ENCODE assay signal across 11 mouse cellular contexts in genomic region chr9:98999881-99000339, GRCm38 (mm10). TPM values are rescaled to one million over a fixed set of nuclear protein-coding genes. Genes with fewer than 3 reads are reported as not detected.
DNase-seq lines count a peak whose midpoint lies in the region; ATAC-seq lines count a peak whose summit lies in the region.
"Had no signal": no experiment of that assay in that cellular context is flagged by ENCODE, and none has a peak within 500 bp of the region (broad histone marks: within the 10 kb centered on the region; RNA-seq: fewer than 3 reads in every experiment).

No protein-coding gene starts in this region.

- ATAC-seq in forebrain, embryonic 16.5 days, result peak; percentile 62; the same call in 1 of the 2 replicates
- ATAC-seq in forebrain, embryonic 13.5 days, result no peak

- no peaks in the 10 kb centered on the region for H3K9me3 ChIP-seq in forebrain, embryonic 16.5 days (ENCODE audit: control insufficient read depth, low read length)
- H3K9me3 ChIP-seq in forebrain, embryonic 13.5 days (replicated peaks), result no peaks in the 10 kb centered on the region
- H3K9me3 ChIP-seq: midbrain, embryonic 12.5 days had no signal

- H3K27me3 ChIP-seq in forebrain, embryonic 16.5 days (replicated peaks; ENCODE audit: control insufficient read depth, insufficient read depth, low read length), result no peaks in the 10 kb centered on the region
- no peaks in the 10 kb centered on the region for H3K27me3 ChIP-seq in forebrain, embryonic 13.5 days
- H3K27me3 ChIP-seq: midbrain, embryonic 12.5 days had no signal

- H3K4me3 ChIP-seq in forebrain, embryonic 16.5 days (replicated peaks; ENCODE audit: low read length), result no peak overlapping the region
- no peak overlapping the region for H3K4me3 ChIP-seq in forebrain, embryonic 13.5 days
- H3K4me3 ChIP-seq: midbrain, embryonic 12.5 days had no signal

- no peak overlapping the region for H3K27ac ChIP-seq in forebrain, embryonic 16.5 days (ENCODE audit: low read length)
- no peak overlapping the region for H3K27ac ChIP-seq in forebrain, embryonic 13.5 days
- H3K27ac ChIP-seq: midbrain, embryonic 12.5 days had no signal

- no peak overlapping the region for H3K4me2 ChIP-seq in forebrain, embryonic 16.5 days (ENCODE audit: low read length)
- H3K4me2 ChIP-seq in forebrain, embryonic 13.5 days, result no peak overlapping the region
- H3K4me2 ChIP-seq: midbrain, embryonic 12.5 days had no signal

- H3K9ac ChIP-seq in forebrain, embryonic 16.5 days (replicated peaks; ENCODE audit: low read depth, low read length), result no peak overlapping the region
- no peak overlapping the region for H3K9ac ChIP-seq in forebrain, embryonic 13.5 days
- H3K9ac ChIP-seq: midbrain, embryonic 12.5 days had no signal

- 65% methylated on average over 9 of the region's 9 CpGs for WGBS in forebrain, embryonic 16.5 days
- 78% methylated on average over 9 of the region's 9 CpGs for WGBS in forebrain, embryonic 13.5 days

- H3K36me3 ChIP-seq in forebrain, embryonic 16.5 days (ENCODE audit: control insufficient read depth, insufficient read depth), result peaks cover 23% of the 10 kb centered on the region
- H3K36me3 ChIP-seq in forebrain, embryonic 13.5 days (ENCODE audit: poor library complexity, severe bottlenecking), result peaks cover 47% of the 10 kb centered on the region

- no peaks in the 10 kb centered on the region for H3K4me1 ChIP-seq in forebrain, embryonic 16.5 days (replicated peaks; ENCODE audit: control insufficient read depth, insufficient read depth, low read length)
- no peaks in the 10 kb centered on the region for H3K4me1 ChIP-seq in forebrain, embryonic 13.5 days
- H3K4me1 ChIP-seq: midbrain, embryonic 12.5 days had no signal

- DNase-seq in 416B (ENCODE audit: low read depth) (peak; percentile 71), adipocyte (ENCODE audit: low spot score) (no peak)
- DNase-seq in cerebellum, postnatal 10 days, result peak; percentile 79 to 87
- DNase-seq in layer of hippocampus, postnatal 10 days (ENCODE audit: low spot score in 2 of 2), result peak; percentile 36 to 47
- DNase-seq in yolk sac, embryonic 10.5 days (ENCODE audit: low spot score), result no peak
- no peak for DNase-seq in adrenal gland, adult (ENCODE audit: inconsistent age in 2 of 2, low spot score in 1 of 2)
- DNase-seq: kidney, adult 8-10 months had no signal

RNA-seq across cellular contexts. Expression of gene Faim, which starts 13.7 kb away (rescaled TPM):
- polyA plus RNA-seq in forebrain, embryonic 16.5 days (2015; fragmentation: Nextera tagmentation; extraction: Ambion mirVana), result 94.1 and 102 TPM in 2 replicates
- polyA plus RNA-seq in forebrain, embryonic 13.5 days (2015; fragmentation: Nextera tagmentation; extraction: Ambion mirVana), result 84.6 and 97.0 TPM in 2 replicates
- total RNA-seq in layer of hippocampus, postnatal 10 days (2021), result 10 to 100 TPM; 56.5 to 57.3 TPM

RNA-seq across cellular contexts. Expression of gene Gm1123, which starts 35.6 kb away (rescaled TPM):
- polyA plus RNA-seq in forebrain, embryonic 16.5 days (2015; fragmentation: Nextera tagmentation; extraction: Ambion mirVana), result not detected in 2 replicates
- polyA plus RNA-seq in forebrain, embryonic 13.5 days (2015; fragmentation: Nextera tagmentation; extraction: Ambion mirVana), result 0.14 TPM in 1 of 2 replicates, not detected in the other
- total RNA-seq in layer of hippocampus, postnatal 10 days (2021), result under 1 TPM in 1 of 2 experiments, not detected in 1; 0.22 TPM
- polyA plus RNA-seq: midbrain, embryonic 12.5 days had no signal

RNA-seq across cellular contexts. Expression of gene Foxl2, which starts 44.8 kb away (rescaled TPM):
- polyA plus RNA-seq in forebrain, embryonic 16.5 days (2015; fragmentation: Nextera tagmentation; extraction: Ambion mirVana), result 0.43 and 0.45 TPM in 2 replicates
- polyA plus RNA-seq in forebrain, embryonic 13.5 days (2015; fragmentation: Nextera tagmentation; extraction: Ambion mirVana), result 0.34 TPM in 2 replicates
- total RNA-seq in layer of hippocampus, postnatal 10 days (2021), result 1 to 10 TPM; 1.4 to 1.7 TPM
- polyA plus RNA-seq: stomach, embryonic 14.5 days had no signal

Comparison
In these comparisons a context has a peak if more than half of its experiments do, and no peak if none do; other contexts are left out.
1. DNase-seq: peak in 416B (single experiment), cerebellum, postnatal 10 days (2 of 2) and layer of hippocampus, postnatal 10 days (2 of 2); none in yolk sac, embryonic 10.5 days (single experiment), adipocyte (single experiment) and adrenal gland, adult (0 of 2).